Mouse (Mus musculus) cerebellum, postnatal 25 days (tissue): ENCODE data around the gene Pef1.

Source experiments
- DNase-seq, 2 experiments: peaks; one replicate each; pipeline ENCODE4 v3.0.0; 2021; ENCODE audit warnings: mixed read lengths in 2 of 2

Pef1 gene

DNA sequence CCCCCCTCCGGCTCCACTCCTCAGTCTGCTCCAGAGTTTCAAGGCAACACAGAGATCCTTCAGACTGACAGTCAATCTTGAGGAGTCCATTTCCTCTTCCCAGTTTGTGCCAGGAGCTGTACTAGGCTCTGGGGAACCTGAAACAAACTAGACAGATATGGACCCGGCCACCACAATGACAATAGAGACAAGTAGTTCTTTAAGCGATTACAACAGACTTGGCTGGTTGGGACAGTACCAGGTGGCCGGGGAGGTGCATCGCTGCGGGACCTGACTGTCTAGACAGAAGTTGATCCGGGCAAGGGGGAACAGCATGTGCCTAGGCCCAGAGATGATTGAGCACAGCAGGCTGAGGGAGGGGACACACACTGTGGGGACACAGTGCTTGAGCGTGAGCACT, 1.2 kb upstream of the Pef1 start:
- peak; percentile 51 to 62 for DNase-seq

DNA sequence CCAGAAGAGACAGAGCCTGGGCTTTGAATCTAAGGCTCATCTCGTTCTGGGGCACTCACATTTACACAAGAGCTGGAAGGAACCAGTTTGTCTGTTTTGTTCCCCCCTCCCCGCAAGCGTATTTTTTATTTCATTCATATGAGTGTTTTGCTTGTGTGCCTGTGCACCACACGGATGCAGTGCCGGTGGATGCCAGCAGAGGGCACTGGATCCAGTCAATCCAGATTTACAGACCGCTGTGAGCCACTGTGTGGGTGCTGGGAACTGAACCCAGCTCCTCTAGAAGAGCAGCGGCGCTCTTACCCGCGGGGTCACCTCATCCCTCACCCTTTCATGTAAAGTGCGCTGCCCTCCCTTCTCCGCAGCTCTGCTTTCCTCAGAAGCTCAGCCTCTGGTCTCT, 1.3 kb downstream of the Pef1 start:
- DNase-seq: no peak

DNA sequence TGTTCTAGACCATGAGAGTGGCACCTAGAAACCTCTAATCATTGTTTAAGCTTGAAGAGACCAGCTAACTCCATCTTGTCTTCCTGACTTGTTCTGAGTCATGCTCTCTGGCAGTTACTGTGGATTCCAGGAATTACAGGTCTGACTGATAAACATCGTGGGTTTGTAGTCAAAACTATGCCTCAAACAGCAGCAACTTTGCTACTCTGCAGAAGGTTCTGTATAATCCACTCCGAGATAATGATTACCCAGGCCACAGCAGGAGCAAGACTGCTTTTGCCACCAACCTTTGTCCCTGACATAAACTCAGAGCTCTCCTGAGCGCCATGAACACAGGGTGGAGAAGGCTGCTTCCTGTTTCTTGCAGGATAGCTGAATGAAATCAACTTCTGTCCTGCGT, 2.2 kb downstream of the Pef1 start:
- no peak for DNase-seq

DNA sequence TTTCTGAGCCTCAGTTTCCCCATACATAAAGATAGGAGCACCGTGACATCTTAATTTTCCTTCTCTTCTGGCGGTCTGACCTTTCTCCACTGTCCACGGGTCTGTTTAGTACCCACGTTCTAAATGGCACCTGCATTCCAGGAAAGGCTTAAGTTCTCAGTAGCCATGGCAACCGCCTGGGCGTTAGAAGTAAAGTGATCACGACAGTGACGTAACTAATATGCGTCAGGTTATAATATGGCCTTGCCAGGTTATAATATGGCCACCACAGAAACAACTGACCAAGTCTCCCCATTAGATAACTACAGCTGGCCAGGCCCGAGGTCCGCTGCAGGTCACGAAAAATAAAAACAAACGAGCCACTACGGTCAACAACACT, 4.7 kb downstream of the Pef1 start:
- no peak for DNase-seq

DNA sequence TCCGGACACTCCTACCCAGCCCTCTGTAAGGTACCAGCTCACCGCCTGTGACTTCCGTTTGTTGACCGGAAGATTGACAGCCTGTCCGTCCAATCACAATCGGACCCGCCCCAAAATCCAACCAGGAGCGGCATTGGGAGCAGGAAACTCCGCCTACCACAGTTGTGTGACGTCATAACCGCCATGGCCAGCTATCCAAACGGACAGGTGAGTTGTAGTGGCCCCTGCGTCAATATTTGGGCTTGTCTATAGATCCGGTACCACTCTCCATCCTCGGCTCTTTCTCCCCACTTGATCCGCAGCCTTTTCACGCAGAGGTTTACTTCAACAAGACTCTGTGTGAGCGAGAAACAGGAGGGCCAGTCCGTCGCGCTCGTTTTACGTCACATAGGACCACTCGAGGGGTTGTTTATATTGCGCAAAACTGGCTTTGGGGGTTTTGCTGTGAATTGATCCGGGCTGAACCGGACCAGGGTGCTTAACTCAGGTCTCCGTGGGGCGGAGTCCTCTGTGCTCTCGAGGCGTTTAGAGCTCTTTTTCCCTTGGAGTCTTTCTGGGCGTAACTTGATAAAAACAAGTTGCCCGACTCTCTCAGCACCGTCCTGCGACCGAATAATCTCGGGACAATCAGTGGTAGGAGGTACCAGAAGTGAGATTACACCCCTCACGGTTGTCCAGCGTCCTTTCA, 5.2 kb downstream of the Pef1 start:
- DNase-seq: peak; percentile 100

DNA sequence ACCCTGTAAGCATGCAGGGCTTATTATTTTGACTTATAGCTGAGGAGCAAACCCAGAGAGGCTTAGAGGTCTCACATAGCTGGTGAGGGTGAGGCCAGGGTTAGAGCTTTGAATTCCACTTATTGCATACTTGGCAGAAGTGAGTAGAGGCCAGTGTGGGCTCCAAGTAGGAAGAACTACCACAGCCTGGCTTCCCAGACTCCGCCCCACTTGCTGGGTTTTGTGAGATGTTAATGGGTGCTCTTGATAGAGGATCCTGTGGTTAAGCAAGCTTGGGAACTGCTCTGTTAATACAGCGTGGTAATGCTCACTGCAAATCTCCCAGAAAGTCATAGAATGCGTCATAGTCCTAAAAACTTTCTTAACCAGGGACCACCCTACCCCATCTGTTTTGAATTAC, 6.6 kb downstream of the Pef1 start:
- no peak for DNase-seq

DNA sequence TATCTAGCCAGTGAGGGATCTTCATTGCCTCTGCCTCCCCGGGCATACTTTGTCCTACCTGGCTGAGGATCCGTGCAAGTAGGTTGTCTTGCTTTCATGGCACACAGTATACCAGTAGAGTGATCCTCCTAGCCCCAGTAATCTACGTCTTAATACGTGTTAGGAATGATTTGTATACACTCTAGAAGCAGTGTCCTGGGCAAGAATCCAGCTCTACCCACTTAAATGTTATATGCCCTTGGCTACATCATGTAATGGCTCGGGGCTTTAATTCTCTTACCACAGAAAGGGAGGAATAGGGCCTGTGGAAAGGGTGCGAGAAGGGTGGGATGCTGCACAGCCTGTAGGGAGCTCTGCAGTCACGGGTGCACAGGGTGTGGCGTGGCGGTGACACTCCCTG, 7.3 kb downstream of the Pef1 start:
- DNase-seq: no peak

DNA sequence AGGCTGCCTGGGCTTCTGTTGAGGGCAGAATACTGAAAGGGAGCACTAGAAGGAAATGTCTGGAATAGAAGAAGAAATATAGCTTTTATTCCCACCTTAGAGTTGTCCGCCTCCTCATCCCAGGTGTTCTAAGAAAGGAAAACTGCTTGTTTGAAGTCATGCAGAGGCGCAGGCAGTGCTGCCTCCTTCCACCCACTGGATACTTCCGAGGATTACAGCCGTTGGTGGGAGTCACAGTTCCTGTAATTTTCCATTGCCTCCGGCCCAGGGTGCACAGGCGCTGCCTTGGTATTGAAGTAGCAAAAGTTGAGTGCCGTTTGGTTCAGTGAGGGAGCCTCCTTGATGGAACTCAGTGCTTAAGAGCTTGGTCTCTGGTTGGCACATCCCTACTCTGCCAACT, 7.7 kb downstream of the Pef1 start:
- DNase-seq: no peak

DNA sequence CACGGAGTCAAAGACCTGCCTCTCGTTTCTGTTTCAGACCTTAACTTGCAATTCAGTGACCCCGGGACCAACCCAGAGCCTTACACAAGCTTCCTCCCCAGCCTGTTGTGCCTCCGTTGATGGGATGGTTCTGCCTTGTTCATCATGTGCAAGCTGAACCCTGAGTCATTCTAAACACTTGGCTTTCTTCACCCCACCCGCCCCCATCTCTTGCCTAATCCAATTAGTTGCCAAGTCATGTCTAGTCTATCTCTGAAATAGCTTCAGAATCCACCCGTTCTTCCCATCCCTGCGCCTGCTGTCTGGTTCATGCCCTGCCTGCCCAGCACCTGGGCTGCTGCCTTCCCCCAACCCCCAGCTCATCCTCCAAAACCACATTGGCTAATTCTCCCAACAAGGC, 9.9 kb downstream of the Pef1 start:
- no peak for DNase-seq

DNA sequence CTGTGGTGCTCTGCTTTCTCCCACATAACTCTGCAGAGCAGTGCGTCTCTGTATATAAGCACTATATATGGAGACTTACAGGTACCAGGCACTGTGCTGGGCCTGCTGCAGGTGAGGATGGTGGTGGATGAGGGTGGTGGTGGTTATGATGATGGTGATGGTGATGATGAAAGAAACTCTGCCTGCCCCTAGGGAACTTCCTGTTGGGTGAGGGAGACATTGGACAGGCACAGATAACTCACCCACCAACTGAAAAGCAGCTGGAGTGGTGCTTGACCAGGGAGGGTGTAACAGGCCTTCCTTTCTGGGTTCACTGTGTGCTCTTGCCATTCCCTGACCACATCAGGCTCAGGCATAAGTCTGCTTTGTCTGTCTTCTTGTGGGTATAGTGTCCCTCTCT, 10.4 kb downstream of the Pef1 start:
- DNase-seq: no peak

DNA sequence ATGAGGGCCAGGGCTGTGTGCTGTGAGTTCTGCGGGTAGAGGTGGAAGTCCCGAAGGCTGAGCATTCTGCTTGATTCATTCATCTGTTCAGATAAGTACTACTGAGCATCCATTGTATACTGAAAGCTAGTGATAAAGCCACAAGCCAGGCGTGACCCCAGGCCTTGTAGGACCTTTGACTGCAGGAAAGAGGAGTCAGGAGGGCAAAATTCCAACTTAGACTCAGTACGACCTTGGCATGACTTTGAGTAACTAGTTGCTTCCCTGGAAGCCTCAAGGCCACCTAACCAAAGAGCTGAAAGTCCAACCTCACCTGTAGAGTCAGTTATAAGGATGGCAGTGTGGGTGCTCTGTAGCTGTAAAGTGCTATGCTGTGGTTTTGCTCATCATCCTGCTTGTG, 18.4 kb downstream of the Pef1 start:
- no peak for DNase-seq

DNA sequence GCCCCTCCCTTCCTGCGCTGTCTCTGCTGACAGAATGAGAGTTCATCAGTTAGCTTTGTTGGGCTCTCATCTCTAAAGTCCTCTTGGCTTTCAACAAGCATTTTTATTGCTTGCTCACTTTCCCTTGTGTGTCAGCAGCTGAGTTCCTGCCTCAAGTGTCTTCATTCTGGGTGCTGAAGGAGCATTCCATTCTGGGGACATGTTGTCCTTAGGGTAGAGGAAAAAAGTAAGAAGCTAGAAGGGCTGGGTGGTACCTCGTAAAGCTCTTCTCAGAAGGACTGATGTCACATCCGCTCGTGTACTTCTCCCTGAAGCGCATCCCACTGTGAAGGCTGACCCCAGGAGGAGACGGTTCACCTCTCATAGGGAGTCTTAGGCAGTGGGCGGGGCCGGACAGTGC, 19.2 kb downstream of the Pef1 start:
- no peak for DNase-seq

DNA sequence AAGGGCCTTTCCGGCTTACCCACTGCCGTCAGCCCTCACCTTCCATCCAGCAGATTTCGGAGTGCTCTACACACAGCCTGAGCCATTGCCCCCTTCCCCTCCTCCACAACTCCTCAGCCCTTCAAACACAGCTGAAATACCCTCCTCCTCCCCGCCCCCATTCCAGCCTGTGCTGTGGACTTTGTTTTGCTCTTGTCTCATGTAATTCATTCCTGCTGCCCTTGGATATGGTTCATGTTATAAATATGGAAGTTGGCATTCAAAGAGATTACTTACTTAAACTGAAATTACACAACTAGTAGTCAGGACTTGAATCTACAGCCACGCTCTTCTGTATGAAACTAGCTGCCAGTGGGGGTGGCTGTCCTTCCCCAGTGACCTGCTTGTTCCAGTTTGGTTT, 20.7 kb downstream of the Pef1 start:
- no peak for DNase-seq

DNA sequence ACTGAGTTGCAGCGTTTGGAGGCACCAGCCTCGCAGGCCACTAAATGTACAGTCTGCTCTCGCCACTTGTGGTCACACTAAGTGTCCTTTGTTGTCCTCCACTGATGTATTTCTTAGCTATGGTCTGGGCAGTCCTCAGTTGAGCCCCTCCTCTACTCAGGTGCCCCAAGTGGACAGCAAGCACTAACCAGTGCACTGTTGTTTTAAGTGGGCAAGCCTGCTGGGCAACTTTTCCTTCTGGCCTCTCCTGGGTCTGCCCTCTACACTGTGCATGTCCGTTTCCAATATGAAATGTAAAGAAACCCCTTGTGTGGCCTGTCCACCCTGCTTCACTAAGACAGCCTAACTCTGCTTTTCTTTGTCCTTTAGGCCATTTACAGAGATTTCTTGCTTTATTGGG, 21.8 kb downstream of the Pef1 start:
- DNase-seq: no peak

DNA sequence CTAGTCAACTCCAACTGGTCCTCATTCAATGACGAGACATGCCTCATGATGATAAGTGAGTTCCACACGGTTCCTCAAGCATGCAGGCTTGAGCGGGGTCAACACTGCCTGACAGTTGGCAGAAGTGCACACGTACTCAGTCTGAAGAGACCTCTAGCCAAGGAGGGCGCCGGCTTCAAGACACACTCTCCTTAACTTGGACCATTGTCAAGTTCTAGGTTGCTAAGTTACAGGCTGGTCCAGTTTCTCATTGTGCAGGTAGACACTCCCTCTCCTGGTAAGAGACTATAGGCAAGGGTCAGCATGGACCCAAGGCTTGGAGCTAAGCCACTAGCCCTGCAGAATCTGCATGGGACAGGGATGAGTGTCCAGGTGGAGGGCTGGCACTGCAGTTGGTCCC, 22.8 kb downstream of the Pef1 start:
- no peak for DNase-seq

DNA sequence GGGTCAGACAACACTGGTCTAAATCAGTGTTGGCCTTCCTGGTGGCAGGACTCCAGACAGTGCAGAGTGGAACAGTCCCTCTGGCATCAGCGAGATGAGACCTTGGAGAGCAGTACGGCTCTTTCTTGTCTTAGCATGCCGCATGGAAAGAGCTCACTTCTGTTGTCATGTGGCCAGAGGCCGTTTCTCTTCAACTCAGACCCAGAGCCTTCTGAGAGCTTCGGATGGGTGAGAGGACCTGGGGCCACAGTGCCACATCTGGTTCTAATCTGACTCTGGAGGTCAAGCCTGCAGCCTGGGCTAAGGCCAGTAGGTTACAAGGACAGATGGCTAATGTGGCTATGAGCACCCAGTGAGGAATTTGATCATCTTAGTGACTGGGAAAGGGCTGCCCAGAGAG, 23.6 kb downstream of the Pef1 start:
- DNase-seq: no peak

DNA sequence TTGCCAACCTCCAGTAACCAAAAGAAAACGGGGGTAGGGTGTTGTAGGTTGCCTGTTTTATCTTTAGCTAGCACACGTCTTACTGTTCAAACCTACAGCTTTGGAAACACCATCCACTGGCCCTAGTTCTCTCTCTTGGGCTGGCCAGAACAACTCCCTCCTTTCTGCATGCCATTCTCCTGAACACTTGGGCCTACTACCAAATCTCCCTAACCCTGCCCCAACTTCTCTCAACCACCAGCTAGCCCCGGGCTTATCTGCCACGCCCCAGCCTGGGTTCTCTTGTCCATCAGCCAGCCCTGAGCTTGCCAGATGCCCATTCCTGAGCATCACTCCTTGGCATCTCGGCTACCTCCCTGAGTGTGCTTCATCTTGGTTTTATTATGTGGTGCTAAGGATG, 26.5 kb downstream of the Pef1 start:
- no peak for DNase-seq

DNA sequence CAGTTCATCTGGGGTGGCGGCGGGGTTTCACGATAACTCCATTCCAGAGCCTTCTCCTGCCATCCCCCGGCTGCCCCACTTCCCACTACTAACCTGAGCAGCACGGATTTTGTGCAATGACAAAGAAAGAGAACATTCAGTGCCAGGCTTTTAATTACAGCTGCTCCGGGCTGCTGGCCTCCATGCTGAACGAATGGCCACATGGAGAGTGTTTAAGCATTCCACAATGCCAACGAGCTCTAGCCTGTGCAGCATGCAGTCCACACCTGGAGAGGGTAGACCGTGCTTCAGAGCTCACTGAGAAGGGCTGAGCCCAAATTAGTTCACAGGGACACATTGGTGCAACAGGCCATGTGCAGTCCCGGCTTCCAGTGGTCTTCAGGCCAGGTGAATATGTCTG, 27.7 kb downstream of the Pef1 start:
- no peak for DNase-seq

DNA sequence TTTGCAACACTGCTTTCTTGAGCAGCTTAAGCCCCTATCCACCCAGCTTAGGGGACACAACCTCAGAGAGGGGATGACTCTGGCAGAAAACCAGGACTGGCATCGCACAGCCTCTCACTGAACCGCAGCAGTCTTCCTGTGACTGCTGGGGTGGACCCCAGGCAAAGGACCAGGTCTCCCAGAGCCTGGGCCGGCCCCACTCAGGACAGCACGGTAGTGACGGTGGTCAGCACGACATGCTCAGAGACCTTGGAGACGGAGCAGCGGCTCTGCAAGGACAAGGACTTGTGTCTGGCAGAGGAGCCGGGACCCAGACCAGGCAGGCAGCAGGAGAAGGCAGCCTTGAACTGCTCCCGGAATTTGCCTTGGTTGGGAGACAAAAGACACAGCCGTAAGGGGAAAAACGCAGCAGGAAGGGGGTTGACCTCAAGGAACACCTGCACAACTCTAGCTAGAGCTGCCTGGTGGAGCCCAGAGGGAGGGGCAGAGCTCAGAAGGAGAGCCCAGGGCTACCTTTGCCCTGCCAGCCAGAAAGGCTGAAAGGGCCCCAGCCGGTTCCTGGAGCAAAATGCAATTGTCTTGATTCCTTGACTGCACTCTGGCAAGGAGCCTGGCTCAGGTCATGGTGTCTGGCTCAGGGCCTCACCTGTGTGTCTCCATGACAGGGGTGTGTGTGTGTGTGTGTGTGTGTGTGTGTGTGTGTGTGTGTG, 28.4 kb downstream of the Pef1 start:
- peak in 1 of 2 experiments; percentile 28 for DNase-seq

DNA sequence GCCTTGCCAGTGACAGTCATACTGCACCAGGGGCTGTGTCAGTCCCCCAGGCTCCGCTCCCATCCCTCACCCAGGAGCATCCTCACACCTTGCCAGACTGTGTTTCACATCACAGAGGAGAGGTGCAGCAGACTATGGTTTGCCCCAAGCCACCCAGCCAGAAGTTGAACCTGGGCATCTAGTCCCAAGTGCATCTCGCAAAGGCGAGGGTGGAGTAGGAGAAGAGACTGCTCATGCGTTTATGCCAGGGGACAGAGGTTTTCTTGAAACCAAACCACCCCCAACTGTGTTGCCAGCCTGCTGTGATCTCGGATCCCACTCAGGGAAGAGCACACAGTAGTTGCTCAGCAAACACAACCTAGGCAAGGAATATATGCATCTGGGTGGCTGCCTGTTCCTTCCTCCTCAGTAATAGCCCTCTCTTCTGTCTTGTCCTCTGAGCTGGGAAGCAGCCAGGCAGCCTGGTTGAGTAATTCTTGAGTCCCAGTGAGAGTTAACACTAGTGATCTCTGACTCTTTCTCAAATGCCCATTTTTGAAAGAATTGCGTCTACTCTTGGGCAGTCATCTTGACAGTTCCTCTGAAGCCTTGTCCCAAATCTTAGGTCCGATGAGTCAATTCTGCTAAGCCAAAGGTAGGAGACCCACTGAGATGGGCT, 29.2 kb downstream of the Pef1 start:
- DNase-seq: no peak

DNA sequence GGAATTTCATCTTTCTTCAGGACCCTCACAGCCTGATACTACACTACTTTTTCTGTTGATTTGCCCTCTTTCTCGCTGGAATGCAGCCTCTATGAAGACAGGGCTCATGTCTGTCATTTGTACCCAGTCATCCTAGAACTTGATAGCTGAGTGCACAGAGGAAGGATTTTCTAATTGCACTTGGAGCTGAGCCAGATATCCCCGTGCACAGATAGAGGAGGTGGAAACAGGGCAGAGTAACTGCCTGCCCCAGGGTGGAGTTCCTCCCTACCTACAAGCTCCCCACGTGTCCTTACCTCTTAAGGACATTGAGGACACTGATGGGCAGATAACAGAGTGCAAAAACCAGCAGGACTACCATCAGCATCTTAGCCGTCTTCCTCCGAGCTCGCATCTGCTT, 31.0 kb downstream of the Pef1 start:
- no peak for DNase-seq

DNA sequence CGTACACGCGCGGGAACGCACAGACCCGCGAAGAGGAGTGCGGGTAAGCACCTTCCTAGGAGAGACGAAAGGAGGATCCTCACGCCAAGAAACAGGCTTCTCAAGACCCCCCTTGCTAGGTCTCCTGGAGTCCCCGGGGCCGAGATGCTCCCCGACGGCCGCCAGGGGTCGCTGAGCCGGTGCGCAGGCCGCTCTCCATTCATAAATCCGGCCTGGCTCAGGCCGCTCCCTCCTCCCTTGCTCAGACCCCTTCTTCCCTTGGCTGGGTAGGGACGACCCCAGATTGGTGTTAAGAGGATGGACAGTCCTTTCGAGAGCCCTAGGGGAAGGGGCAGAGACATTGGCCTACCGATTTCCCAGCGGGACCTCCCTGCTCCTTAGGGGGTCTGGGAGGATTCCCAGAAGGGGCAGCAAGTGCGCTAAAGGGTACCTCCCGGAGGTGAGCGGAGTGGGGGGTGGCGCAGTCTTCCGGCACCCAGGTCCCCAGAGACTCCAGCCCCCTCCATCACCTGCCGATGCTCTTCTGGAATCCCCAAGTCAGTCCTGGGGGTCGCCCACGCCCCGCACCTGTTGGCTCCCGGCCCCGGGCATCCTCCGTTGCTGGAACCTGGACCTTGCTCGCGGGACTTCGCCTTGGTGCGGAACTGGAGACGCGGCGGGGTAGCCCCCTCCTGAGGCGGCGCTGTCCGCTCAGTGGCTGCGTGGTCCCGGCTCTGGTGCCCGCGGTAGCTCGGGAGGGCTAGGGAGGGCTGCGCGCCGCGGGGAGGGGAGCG, 36.3 kb downstream of the Pef1 start:
- peak; percentile 71 to 84 for DNase-seq

DNA sequence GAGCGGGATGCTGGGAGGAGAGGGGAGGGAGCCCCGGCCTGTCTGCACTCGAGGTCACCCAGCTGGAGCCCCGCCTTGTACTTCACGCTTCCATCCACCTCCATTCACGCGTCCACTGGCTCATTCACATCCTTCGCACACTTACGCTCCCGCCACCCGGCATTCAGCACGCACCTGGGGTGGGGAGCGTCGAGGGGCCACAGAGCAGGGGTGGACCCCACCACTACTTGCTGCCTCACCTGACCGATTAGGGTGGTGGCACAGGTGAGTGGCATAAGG, 36.8 kb downstream of the Pef1 start, which contains the start of gene Hcrtr1:
Gene Hcrtr1, minus strand, starts transcription at position 146 of the 279 bp plus-strand sequence.
- no peak for DNase-seq

DNA sequence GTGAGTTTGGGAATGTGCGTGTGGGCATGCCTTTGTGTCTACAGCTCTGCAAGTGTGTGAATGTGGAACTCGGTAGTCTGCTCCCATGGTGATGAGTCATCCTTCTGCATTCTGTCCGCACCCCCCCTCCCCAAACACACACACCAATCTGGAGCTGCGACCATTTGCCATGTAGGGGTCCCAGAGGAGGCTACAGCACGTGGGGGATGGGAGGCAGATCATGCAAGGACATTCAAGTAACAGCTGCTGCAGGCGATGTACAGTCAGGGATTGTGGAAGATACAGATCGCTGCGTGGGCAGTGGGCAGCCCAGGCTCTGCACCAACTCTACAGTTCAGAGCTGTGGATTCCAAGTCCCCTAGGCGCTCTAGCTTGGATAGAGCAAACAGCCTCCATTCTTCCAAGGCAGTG, 38.6 kb downstream of the Pef1 start:
- no peak for DNase-seq
